Mouse (Mus musculus): ENCODE measurements at regions not wholly inside any gene's neighbourhood (a gene's known extent, or its start where the extent isn't known, plus 50 kb on each side); places are given as distances from the start of the nearest gene placed in this dataset.

- TF ChIP-seq CTCF (conservative IDR thresholded peaks at IDR 0.05; ENCODE audit: low read length) (no peak), NANOG (IDR thresholded peaks at IDR 0.05; ENCODE audit: borderline replicate concordance, low read length) (no peak), POU5F1 (IDR thresholded peaks at IDR 0.05; ENCODE audit: borderline replicate concordance, low read length) (no peak)
Measured at GRCm38 (mm10) chr13:45333634-45334033, 55.9 kb upstream of the Mylip start.
